Mouse (Mus musculus): ENCODE measurements around the gene Heg1. TPM values are rescaled to one million over a fixed set of nuclear protein-coding genes. Genes with fewer than 3 reads are reported as not detected.

Heg1 gene
- total RNA-seq, 2 experiments from 2014 or later: 24.6 to 28.8 TPM

- no peak for DNase-seq (ENCODE audit: low spot score in 2 of 2)
- no peak overlapping the region for H3K4me3 ChIP-seq
- TF ChIP-seq CTCF (conservative IDR thresholded peaks at IDR 0.05): no peak
- no peak overlapping the region for H3K27ac ChIP-seq
Observed at GRCm38 (mm10) chr16:33760996-33761395, 76.8 kb downstream of the Heg1 start.

- H3K27ac ChIP-seq: peak overlapping the region; percentile 64; the same call in 1 of the 2 replicates
Observed at GRCm38 (mm10) chr16:33764501-33765193, 80.5 kb downstream of the Heg1 start.

GRCm38 (mm10) chr16:33765477-33765876, 81.3 kb downstream of the Heg1 start:
- TF ChIP-seq CTCF (conservative IDR thresholded peaks at IDR 0.05): no peak
- H3K27ac ChIP-seq: no peak overlapping the region
- no peak for DNase-seq (ENCODE audit: low spot score in 2 of 2)
- no peak overlapping the region for H3K4me3 ChIP-seq

More at GRCm38 (mm10) chr16:33764501-33765193, 80.5 kb downstream of the Heg1 start:
- TF ChIP-seq CTCF (conservative IDR thresholded peaks at IDR 0.05): no peak
- no peak for DNase-seq (ENCODE audit: low spot score in 2 of 2)
- H3K4me3 ChIP-seq: peak overlapping the region; percentile 47

GRCm38 (mm10) chr16:33766309-33766708, 82.1 kb downstream of the Heg1 start:
- no peak for TF ChIP-seq CTCF (conservative IDR thresholded peaks at IDR 0.05)
- Histone ChIP-seq H3K4me3 (no peak overlapping the region), H3K27ac (no peak overlapping the region)
- DNase-seq (ENCODE audit: low spot score in 2 of 2): no peak

- no peak overlapping the region for H3K4me3 ChIP-seq
- TF ChIP-seq CTCF (conservative IDR thresholded peaks at IDR 0.05): no peak
- DNase-seq (ENCODE audit: low spot score in 2 of 2): no peak
- no peak overlapping the region for H3K27ac ChIP-seq
Observed at GRCm38 (mm10) chr16:33766757-33767156, 82.6 kb downstream of the Heg1 start.

- no peak for DNase-seq (ENCODE audit: low spot score in 2 of 2)
- Histone ChIP-seq H3K27ac (no peak overlapping the region), H3K4me3 (no peak overlapping the region)
- no peak for TF ChIP-seq CTCF (conservative IDR thresholded peaks at IDR 0.05)
Observed at GRCm38 (mm10) chr16:33768491-33769278, 84.5 kb downstream of the Heg1 start.

- Histone ChIP-seq H3K4me3 (no peak overlapping the region), H3K27ac (no peak overlapping the region)
- DNase-seq (ENCODE audit: low spot score in 2 of 2): no peak
- TF ChIP-seq CTCF (conservative IDR thresholded peaks at IDR 0.05): no peak
Observed at GRCm38 (mm10) chr16:33769848-33770247, 85.7 kb downstream of the Heg1 start.

GRCm38 (mm10) chr16:33770778-33771454, 86.7 kb downstream of the Heg1 start:
- no peak overlapping the region for H3K4me3 ChIP-seq
- no peak for TF ChIP-seq CTCF (conservative IDR thresholded peaks at IDR 0.05)
- H3K27ac ChIP-seq: no peak overlapping the region
- no peak for DNase-seq (ENCODE audit: low spot score in 2 of 2)

GRCm38 (mm10) chr16:33772809-33773208, 88.6 kb downstream of the Heg1 start:
- no peak overlapping the region for H3K4me3 ChIP-seq
- no peak for DNase-seq (ENCODE audit: low spot score in 2 of 2)
- H3K27ac ChIP-seq: no peak overlapping the region
- TF ChIP-seq CTCF (conservative IDR thresholded peaks at IDR 0.05): no peak

- no peak overlapping the region for H3K27ac ChIP-seq
- DNase-seq (ENCODE audit: low spot score in 2 of 2): no peak
- TF ChIP-seq CTCF (conservative IDR thresholded peaks at IDR 0.05): no peak
- H3K4me3 ChIP-seq: no peak overlapping the region
Observed at GRCm38 (mm10) chr16:33774972-33775371, 90.8 kb downstream of the Heg1 start.

GRCm38 (mm10) chr16:33775733-33776335, 91.7 kb downstream of the Heg1 start:
- H3K27ac ChIP-seq: no peak overlapping the region
- no peak for TF ChIP-seq CTCF (conservative IDR thresholded peaks at IDR 0.05)
- no peak overlapping the region for H3K4me3 ChIP-seq
- peak in 1 of 2 experiments; percentile 27 for DNase-seq (ENCODE audit: low spot score in 2 of 2)

- DNase-seq (ENCODE audit: low spot score in 2 of 2): no peak
- no peak overlapping the region for H3K27ac ChIP-seq
- TF ChIP-seq CTCF (conservative IDR thresholded peaks at IDR 0.05): no peak
- H3K4me3 ChIP-seq: no peak overlapping the region
Observed at GRCm38 (mm10) chr16:33776766-33777529, 92.8 kb downstream of the Heg1 start.

Data from layer of hippocampus, adult 2 months (tissue).